Mouse (Mus musculus) liver, embryonic 14.5 days (tissue): ENCODE data around the gene D030056L22Rik.

Source experiments
- CTCF ChIP-seq: IDR thresholded peaks from 2 replicates; pipeline ENCODE4 v1.5.1; 2016; ENCODE audit warnings: antibody characterized with exemption, low read depth, control low read depth
- EP300 ChIP-seq: IDR thresholded peaks from 2 replicates; pipeline ENCODE4 v1.6.1; 2016; ENCODE audit warnings: antibody characterized with exemption, low read depth

DNA sequence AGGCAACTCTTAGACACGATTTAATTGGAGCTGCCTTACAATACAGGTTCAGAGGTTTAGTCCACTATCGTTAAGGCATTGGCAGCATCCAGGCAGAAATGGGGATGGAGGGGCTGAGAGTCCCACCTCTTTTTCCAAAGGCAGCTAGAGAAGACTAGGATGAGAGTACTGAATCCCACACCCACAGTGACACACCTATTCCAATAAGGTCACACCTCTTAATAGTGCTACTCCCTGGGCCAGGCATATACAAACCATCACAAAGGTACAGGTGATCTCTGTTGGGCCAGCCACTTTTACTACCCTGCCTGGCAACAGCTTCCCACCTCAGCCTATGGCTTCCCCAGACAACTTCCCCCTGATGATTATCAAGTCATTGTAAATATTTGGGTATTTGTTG is 20.2 kb upstream of the D030056L22Rik start:
- TF ChIP-seq CTCF (no peak), EP300 (no peak)
